Mouse (Mus musculus): Measurements from ENCODE around the gene Zic2.
A peak's percentile ranks its signal among the peaks of the same experiment; 100 is the strongest.

The Zic2 gene

DNA sequence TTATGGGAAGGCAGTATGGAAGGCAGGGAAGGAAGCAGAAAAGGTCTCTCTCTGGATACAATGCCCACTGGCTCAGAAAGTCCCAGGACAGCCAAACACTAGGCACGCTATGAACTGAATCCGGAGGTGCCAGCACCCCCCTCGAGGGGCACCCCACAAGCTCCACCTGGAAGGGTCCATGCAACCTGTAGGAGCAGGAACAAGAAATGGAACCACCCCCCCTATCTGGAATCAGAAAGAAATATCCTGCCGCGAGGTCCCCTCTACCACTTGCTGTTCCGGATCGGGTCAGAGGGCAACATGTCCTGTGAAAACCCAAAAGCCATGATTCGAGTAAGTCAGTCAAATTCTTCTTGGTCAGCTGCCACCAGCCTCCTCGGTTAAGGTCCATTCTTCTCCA lies 13.3 kb upstream of the Zic2 start:
- DNase-seq (ENCODE audit: low spot score in 2 of 2), result no peak

DNA sequence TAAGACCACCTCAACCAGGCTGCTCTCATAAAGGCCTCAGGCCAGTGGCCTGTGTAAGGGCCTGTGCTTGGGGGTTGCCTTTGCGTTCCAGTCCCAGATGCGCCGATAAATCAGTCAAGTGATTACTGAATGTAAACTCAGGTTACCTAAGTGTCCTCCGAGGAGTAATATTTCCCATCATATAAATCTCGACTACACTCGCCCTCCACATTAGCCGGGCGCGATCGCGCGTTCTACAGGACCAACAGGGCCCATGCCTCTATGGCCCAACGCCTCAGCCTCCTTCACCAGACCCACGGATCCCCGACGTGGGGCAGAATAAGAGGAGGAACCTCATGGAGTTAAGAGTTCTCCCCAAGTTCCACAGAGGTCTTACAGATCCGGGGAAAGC lies 12.6 kb upstream of the Zic2 start:
- no peak for DNase-seq (ENCODE audit: low spot score in 2 of 2)

DNA sequence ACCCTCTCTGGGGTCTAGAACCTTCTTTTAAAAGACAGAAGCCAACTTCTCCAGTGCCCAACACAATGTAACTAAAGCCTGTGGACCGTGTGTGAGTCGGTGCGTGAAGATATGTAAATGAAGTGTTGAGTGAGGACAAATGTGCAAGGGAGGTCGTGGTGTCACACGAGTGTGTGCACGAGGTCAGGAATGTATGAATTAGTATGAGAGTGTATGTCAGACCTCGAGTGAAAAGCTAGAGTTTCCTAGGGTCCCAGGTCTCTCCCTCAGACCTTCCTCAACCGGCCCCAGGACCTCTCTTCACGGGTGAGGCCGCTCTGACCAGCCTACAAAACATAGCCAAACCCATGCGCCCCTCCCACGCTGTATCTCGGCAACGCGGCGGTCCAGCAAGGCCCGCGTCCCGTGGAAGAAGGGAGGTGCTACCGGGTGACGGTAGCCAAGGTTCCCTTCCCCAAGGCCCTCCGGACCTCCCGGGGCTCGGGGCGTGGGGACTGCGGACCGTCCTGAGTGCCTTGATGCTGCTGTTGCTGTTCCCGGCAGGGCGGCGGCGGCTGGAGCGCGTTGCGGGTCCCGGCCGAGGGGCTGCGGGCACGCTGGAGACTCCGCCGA lies 12.0 kb upstream of the Zic2 start:
- DNase-seq (ENCODE audit: low spot score in 2 of 2), result no peak

DNA sequence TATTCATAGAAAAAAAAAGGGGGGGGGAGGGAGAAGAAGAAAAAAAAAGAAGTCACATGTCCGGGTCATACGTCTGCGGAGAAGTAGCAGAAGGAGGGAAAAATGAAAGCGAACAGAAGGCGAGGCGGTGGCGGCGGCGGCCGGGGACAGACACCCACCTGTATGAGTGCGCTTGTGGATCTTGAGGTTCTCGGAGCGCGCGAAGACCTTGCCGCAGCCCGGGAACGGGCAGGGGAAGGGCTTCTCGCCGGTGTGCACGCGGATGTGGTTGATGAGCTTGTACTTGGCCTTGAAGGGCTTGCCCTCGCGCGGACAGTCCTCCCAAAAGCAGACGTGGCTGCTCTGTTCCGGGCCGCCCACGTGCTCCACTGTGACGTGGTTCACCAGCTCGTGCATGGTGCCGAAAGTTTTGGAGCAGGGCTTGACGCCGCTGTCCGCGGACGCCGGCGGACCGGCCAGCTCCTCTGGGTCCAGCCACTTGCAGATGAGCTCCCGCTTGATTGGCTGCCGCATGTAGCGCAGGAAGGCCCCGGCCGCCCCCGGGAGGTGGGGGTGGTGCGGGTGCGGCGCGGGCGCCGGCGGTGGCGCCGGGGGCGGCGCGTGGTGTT lies 11.4 kb upstream of the Zic2 start:
- DNase-seq (ENCODE audit: low spot score in 2 of 2), result peak; percentile 58 to 60

DNA sequence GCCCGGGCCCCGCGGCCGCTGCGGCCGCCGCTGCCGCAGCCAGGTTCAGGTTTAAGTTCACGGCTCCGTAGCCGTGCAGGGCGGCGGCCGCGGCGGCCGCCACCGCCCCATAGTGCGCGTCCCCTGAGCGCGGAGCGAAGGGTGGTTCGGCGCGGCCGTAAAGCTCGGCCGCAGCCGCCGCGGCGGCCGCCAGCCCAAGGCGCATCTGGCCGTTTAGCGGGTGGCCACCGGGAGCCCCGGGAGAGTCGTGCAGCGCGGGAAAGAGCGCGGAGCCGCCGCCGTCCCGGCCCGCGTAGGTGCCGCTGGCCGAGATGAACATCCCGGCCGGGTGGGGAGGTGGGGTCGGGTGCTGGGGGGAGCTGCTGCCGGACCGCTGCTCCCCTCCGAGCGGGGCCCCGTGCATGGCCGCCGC lies 10.9 kb upstream of the Zic2 start:
- no peak for DNase-seq (ENCODE audit: low spot score in 2 of 2)

DNA sequence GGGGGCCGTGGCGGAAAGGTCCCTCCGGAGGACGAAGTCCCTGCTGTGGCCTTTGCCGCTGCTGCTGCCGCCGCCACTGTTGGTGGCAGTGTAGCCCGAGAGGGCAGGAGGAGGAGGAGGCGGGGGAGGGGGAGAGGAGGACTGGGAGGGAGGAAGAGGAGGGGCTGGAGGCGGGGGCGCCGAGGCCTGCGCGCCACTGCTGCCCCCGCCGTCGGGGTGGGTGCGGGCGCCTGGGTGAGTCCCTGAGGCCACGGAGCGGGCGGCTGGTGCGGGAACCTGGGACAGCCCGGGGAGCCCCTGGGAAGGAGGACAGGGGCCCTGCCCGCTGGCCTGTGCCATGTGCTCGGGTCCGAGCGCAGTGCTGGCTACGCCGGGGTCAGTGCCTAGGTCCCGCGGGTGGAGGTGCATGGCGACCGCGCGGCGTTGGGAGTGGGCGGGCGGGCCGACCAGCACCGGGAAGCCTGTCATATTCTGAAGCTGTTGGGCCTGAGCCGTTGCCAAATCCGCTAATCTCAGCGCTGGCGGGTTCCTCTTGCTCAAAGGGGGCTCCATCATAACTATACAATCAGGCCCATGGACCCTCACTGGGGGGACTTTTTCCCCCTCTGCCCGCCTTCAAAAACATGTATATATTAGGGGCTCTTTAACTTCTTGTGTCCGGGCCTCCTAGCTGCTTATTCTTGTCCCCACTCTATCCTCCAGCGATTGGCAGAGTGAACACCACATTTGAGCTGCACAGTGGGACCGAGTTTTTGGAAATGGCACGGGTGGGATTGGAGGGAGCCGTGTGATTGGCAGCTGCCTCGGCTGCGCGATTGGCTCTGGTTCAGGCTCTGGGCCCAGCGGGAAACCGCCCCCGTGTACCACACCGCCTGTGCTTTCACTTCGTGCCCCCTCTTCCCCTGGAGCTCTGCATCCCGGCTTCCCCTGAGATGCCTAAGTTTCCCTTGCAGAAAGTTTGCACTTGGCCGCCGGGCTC lies 10.2 kb upstream of the Zic2 start, which contains the start of gene Zic5:
Zic5 (minus strand) TSS at position 915 of the 979 bp plus-strand sequence.
- no peak for DNase-seq (ENCODE audit: low spot score in 2 of 2)

DNA sequence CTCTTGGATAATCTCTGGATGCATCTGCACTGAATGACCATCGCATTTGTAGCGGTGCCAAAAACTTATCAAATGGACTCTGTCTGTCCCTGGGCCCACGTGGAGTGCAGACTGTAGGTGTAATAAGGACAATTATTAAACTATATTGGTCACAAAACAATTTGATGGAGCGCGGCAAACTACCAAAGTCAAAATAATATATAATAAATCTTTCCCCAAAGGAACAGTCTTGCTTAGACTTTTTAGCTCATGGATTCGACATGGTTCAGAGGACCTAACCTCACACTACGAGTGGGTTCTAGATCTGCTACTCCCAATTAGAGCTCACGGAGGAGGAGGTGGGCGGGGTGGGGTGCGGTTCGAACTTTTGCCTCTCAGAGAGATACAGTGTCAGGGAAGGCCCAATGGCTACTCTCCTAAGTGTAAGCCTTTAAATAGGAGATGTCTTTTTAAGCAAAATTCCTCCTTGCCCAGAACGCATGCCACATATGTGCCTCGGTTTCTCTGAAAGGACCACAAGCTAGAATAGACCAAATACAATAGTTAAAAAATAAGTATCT lies 9.2 kb upstream of the Zic2 start:
- no peak for DNase-seq (ENCODE audit: low spot score in 2 of 2)

DNA sequence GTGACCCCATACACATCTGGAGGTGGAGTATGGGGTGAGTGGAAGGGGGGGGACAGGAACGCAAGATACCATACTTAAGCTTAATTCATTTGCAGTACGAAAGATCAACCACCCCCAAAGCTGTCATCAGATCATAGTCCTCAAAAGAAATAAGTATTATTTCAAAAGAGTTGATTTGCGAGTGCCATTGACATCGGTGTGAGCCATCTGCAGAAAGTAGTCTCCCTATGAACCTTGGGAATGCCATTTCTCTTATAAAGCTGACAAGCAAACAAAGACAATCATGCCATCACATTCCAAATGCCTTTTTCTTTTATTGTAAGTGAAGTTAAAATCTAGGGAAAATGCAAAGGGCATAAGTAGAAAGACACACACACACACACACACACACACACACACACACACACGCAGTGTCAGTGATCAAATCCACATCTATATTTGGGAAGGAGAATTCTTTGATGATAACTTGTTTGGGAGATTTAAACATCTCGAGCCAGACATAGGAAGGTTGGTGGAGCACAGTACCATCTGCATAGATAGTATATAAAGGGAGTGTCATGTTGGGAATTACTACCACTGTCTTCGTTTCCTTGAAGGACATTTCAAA lies 8.4 kb upstream of the Zic2 start:
- no peak for DNase-seq (ENCODE audit: low spot score in 2 of 2)

DNA sequence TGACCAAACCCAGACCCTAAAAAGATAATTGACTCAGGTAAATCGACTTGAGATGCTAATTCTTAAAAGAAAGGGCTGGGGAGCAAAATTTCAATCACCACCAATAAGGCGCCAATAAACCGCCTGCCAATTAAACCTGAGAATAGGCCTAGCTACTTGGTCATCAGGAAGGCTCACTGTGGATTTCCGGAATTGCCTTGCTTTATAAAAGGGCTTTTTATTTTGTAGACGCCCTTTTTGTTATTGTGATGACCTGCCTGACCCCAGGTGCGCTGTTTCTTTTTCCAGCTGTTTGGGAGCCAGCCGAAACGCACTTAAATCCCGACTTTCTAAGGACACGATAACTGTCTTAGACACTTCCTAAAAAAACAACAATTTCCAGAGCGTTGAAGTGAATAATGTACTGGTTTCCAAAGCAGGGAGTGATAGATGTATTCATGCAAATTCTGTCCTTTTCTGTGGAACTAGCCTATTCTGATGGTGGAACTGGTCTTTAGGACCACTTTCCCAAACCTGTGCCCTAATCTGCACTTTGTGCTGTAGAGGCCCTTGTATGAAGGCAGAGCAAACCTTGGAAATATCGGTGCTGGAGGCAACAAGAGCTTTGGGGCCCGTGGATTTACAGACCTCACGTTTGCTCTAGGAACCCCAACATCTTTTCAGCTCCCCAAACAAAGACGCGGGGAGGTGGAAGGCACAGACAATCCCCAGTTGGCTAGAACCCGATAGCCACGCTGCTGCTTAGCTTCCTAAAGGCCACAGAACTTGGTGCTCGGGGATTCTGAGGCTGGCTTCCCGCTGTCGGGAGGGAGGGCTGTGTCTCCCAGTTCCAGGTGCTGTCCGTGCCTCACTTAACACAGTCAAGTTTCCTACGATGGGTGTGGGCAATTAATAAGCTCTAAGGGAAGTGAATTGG lies 7.1 kb upstream of the Zic2 start:
- no peak for DNase-seq (ENCODE audit: low spot score in 2 of 2)

DNA sequence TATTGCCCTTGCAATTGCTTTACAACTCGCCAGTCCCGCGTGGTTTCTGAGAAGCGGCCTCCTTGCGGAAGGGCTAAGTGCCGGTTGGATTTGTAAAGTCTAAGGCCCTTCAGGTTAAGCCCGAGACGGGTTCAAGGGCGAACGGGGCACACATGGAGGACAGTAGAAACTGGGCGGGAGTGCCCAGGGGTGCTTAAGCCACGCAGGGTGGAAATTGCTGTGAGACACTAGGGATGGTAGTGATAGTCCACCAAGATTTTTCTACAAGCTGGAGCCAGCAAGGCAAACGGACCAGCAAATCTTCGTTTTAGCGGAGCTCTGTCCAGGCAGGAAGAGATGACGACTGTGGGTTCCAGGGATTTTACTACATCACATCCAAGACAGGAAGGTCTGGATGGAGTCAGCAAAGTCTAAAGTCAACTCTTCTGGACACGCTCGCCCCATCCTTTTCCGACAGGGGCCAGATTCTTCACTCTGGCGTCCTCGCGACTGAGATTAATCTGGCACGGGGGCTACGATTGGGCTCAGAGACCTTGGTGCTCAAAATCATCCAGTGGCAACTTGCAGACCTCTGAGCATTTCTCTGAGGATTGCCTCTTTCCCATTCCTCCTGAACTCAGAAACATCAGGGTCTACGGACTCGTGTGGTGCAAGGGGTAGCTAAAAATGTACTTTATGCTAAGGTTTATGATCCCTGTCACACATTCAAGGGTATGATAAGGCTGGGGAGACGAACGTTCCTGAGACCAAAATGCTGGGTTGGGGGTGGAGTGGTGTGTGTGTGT lies 6.1 kb upstream of the Zic2 start:
- DNase-seq (ENCODE audit: low spot score in 2 of 2), result no peak

DNA sequence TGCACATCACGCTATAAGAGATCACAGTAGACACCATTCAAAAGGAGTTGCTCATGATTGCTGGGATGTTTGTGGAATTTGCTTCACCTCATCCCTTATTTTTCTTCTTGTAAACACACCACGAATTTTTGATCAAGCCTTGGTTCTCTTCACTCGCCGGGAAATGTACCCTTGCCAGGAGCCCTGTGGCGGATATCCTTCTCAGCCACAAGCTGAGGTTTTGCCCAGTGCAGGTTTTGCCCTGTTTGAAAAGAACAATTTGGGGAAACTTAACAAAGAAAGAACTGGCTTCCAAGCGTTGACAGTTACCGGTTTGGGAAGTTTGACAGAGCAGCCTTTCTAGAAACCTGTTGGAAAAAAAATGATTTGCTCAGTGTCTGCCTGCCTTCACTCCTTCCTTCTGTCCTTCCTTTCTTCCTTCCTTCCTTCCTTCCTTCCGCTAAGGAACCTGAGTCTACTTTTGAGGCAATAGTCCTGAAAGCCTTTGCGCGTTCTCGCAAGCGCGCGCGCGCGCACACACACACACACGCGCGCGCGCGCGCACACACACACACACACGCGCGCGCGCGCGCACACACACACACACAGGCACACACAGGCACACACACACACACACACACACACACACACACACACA lies 3.7 kb upstream of the Zic2 start:
- no peak for DNase-seq (ENCODE audit: low spot score in 2 of 2)

DNA sequence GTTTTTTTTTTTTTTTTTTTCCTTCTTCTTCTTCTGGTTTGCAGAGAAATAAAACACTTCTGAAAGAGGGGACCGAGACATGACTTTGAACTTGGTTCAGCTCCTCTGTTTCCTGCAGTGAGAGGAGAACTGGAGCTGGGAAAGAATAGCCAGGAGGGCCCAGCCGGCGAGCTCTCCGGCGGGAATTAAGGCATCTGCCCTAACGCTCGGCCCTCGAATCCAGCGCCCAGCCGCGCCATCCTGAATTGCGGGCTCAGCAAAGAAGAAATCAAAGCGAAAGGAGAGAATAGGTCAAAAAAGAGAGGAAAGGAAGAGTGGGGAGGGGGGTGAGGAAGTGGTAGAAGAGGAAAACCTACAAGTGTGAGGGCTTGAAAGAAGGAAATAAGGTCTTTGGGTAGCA lies 3.1 kb upstream of the Zic2 start:
- no peak for DNase-seq (ENCODE audit: low spot score in 2 of 2)

DNA sequence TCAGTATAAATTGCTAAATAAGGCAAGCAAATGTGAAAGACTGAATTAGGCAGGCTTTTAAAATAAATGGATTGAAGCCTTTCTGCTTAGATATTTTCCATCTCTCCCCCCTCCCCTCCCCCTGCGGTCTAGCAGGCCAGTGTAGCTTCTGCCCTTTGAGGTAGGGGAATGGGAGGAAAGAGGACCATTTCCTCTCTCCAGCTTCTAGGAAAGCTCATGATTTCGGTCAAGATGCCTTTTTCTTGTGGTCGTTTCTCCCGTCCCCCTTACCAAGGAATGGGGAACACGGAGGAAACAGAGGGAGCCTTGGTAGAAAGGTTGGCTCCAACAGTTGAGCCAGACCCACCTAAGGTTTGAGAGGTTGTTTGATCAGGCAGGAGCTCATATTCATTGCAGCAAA lies 2.6 kb upstream of the Zic2 start:
- DNase-seq (ENCODE audit: low spot score in 2 of 2), result no peak

DNA sequence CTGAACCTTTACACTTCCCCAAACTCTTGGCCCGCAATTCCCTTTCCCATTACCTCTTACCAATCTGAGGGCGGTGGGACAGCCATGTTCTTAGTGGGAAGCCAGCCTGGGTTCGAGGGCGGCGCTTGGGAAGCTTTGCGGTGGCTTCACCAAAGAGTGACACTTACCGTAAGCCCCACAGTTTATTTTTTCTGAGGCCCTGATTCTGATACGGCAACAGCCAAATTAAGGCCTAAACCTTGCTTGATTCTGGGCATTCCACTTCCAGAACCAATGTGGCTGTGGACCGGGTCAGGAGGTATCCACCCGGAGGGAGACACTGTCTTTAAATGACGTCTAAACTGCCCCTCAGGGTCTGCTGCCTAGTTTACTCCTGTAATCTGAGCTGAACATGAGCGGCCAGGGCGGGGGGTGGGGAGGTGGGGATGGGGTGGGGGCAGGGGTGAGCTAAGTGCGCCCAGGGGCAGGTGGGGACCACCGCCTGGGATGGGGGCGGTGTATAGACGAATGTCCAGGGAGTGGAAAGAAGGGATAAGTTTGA lies 2.0 kb upstream of the Zic2 start:
- no peak for DNase-seq (ENCODE audit: low spot score in 2 of 2)

DNA sequence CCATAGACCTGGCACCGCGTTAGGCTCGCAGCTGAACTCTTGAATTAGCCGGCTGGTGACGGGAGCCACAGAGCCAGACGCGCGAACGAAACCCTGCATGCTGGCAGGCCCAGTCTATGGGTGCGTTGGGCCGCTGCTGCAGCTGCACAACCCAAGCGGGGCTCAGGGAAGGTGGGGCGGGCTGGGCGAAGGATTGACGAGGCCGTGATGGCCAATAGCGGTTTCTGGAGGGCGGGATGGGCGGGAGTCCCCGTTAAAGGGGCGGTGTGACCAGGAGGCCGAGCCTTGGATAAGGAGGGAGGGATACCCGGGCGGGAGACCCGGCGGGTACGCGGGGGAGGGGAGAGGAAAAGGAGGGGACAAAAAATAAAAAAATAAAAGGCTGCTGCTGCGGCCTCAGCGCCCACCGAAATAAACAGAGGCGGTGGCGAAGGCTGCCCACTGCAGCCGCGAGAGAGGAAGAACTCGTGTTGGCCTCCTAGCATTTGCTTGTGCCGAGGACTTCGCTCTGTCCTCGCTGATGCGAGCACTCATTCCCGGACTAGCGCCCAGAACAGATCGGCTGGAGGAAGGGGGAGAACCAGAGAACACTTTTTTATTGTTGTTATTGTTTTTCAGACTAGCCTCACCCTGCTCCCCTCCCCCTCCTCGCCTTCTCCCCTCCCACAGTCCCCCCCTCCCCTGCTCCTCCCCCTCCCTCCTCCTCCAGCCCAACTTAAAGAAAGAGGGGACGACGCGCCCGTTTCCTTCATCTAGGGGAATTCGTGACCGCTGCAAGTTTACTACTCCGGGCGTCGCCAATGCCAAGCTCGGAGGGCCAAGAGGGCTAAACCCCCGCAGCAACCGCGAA lies 969 bp upstream of the Zic2 start:
- DNase-seq (ENCODE audit: low spot score in 2 of 2), result no peak

DNA sequence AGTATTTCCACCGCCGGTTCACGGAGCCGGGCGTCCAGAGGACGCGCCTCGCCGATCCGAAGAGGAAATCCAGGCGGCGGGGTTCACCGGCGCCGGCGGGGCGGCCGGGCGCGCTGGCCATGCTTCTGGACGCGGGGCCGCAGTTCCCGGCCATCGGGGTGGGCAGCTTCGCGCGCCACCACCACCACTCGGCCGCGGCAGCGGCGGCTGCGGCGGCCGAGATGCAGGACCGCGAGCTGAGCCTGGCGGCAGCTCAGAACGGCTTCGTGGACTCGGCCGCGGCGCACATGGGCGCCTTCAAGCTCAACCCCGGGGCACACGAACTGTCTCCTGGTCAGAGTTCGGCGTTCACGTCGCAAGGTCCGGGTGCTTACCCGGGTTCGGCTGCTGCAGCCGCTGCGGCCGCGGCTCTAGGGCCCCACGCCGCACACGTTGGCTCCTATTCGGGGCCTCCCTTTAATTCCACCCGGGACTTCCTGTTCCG lies 364 bp downstream of the Zic2 start:
- DNase-seq (ENCODE audit: low spot score in 2 of 2), result no peak

DNA sequence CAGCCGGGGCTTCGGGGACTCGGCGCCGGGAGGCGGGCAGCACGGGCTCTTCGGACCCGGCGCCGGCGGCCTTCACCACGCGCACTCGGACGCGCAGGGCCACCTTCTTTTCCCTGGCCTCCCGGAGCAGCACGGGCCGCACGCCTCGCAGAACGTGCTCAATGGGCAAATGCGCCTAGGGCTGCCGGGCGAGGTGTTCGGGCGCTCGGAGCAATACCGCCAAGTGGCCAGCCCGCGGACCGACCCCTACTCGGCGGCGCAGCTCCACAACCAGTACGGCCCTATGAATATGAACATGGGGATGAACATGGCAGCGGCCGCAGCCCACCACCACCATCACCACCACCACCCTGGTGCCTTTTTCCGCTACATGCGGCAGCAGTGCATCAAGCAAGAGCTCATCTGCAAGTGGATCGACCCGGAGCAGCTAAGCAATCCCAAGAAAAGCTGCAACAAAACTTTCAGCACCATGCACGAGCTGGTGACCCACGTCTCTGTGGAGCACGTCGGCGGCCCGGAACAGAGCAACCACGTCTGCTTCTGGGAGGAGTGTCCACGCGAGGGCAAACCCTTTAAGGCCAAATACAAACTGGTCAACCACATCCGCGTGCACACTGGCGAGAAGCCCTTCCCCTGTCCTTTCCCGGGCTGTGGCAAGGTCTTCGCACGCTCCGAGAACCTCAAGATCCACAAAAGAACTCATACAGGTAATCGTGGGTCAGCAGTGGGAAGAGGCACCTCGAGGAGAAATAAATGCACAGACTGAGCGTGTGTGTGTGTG lies 996 bp downstream of the Zic2 start:
- DNase-seq (ENCODE audit: low spot score in 2 of 2), result no peak

DNA sequence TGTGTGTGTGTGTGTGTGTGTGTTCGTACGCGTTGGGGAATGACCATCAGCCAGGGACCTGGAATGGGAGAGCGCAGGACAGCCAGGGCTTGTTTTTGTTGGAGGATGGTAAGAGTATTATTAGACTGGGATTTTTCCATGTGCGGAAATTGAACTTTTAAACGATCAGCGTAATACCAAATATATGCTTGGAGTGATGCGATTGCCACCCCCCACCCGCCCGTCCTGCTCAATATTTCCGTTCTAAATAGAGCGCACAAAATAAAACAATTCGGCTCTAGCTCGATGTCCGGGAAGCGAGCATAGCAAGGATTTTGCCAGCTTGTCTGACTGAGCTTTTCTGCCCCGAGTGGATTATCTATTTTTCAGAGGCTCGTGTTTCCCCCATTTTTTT lies 1.6 kb downstream of the Zic2 start:
- DNase-seq (ENCODE audit: low spot score in 2 of 2), result no peak
